Mouse (Mus musculus) limb, embryonic 15.5 days (tissue): ENCODE data around the gene Anxa4. TPM values are rescaled to one million over a fixed set of nuclear protein-coding genes. Genes with fewer than 3 reads are reported as not detected.

Experiments
- ATAC-seq: fragments of 200-750 bp; cut with Nextera tagmentation; 2 replicates; pipeline ENCODE4 v1.8.0; 2017; ENCODE audit warnings: low read depth, moderate TSS enrichment; ENCODE audit not compliant: insufficient number of reproducible peaks, low FRiP score, low TSS enrichment
- H3K27ac ChIP-seq: fragments of 300-500 bp; sonication (generic); 2 replicates; pipeline ENCODE4 v1.5.1; 2015; ENCODE audit warnings: moderate library complexity, mild to moderate bottlenecking, inconsistent platforms
- H3K27me3 ChIP-seq: fragments of 300-500 bp; sonication (generic); 2 replicates; pipeline ENCODE4 v1.6.1; 2015; ENCODE audit warnings: inconsistent platforms
- H3K36me3 ChIP-seq: fragments of 300-500 bp; sonication (generic); 2 replicates; pipeline ENCODE4 v1.6.1; 2015; ENCODE audit warnings: inconsistent platforms
- H3K4me1 ChIP-seq: fragments of 300-500 bp; sonication (generic); 2 replicates; pipeline ENCODE4 v1.6.1; 2015; ENCODE audit warnings: inconsistent platforms
- H3K4me2 ChIP-seq: fragments of 300-500 bp; sonication (generic); 2 replicates; pipeline ENCODE4 v1.6.1; 2015; ENCODE audit warnings: mild to moderate bottlenecking, inconsistent platforms
- H3K4me3 ChIP-seq: fragments of 300-500 bp; sonication (generic); 2 replicates; pipeline ENCODE4 v1.5.1; 2015; ENCODE audit warnings: mild to moderate bottlenecking, inconsistent platforms
- H3K9ac ChIP-seq: fragments of 300-500 bp; sonication (generic); 2 replicates; pipeline ENCODE4 v1.6.1; 2015; ENCODE audit warnings: inconsistent platforms
- H3K9me3 ChIP-seq: fragments of 300-500 bp; sonication (generic); 2 replicates; pipeline ENCODE4 v1.6.1; 2016; ENCODE audit warnings: inconsistent platforms
- WGBS: fragments of 180-500 bp; shearing (Covaris S2); methylation state at CpG from one replicate; pipeline ENCODE4 v1.1.7; 2015; 5-methylcytosine and 5-hydroxymethylcytosine counted together
- polyA plus RNA-seq: library from polyadenylated mRNA; unstranded; fragments of >200 nt; fragmentation: Nextera tagmentation; extraction: Ambion mirVana; gene quantifications from 2 replicates; pipeline ENCODE4 v1.2.1, GENCODE M21; 2015

Gene Anxa4
- polyA plus RNA-seq, 1 experiment from 2014 or later = 61.9 TPM

- 77% methylated on average over 6 of the region's 6 CpGs for WGBS
- no peak for ATAC-seq
- no peak overlapping the region for H3K4me3 ChIP-seq
- no peaks in the 10 kb centered on the region for H3K9me3 ChIP-seq
- H3K9ac ChIP-seq = no peak overlapping the region
- H3K4me2 ChIP-seq = no peak overlapping the region
- peaks cover 14% of the 10 kb centered on the region for H3K4me1 ChIP-seq
- no peaks in the 10 kb centered on the region for H3K36me3 ChIP-seq
- H3K27ac ChIP-seq = no peak overlapping the region
- no peaks in the 10 kb centered on the region for H3K27me3 ChIP-seq
Measured at GRCm38 (mm10) chr6:86774937-86775336, 18.4 kb downstream of the Anxa4 start.

DNA sequence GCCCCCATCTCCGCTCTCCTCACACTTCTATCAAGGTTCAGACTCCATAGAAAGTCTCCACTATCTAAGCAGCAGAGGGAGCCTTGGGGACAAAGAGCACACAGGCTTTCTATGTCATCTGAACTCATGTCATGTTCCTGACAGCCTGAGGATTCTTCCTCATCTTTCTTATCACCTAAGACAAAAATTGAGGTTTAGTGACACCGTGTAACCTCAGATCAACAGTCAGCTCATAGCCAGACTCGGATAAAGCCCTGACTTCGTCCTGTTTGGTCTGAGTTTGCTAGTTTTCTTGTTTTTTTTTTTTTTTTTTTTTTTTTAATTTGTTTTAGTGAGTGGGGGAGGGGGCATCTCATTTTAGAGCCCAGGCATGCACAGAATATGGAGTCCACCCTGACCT lies 19.6 kb downstream of the Anxa4 start:
- Histone ChIP-seq H3K9me3 (no peaks in the 10 kb centered on the region), H3K4me2 (no peak overlapping the region), H3K4me1 (peaks cover 14% of the 10 kb centered on the region), H3K27me3 (no peaks in the 10 kb centered on the region), H3K9ac (no peak overlapping the region), H3K27ac (no peak overlapping the region), H3K36me3 (no peaks in the 10 kb centered on the region), H3K4me3 (no peak overlapping the region)
- WGBS = 96% methylated on average over 4 of the region's 4 CpGs
- no peak for ATAC-seq

- Histone ChIP-seq H3K9ac (no peak overlapping the region), H3K27ac (no peak overlapping the region), H3K4me2 (no peak overlapping the region), H3K4me3 (no peak overlapping the region), H3K27me3 (no peaks in the 10 kb centered on the region), H3K9me3 (no peaks in the 10 kb centered on the region), H3K36me3 (no peaks in the 10 kb centered on the region), H3K4me1 (peaks cover 14% of the 10 kb centered on the region)
- 69% methylated on average over 7 of the region's 7 CpGs for WGBS
- ATAC-seq = no peak
Measured at GRCm38 (mm10) chr6:86772631-86773030, 20.8 kb downstream of the Anxa4 start.

GRCm38 (mm10) chr6:86768938-86769337 lies 24.4 kb downstream of the Anxa4 start:
- H3K9ac ChIP-seq = no peak overlapping the region
- ATAC-seq = no peak
- 89% methylated on average over 4 of the region's 4 CpGs for WGBS
- no peak overlapping the region for H3K4me2 ChIP-seq
- H3K27me3 ChIP-seq = no peaks in the 10 kb centered on the region
- H3K9me3 ChIP-seq = no peaks in the 10 kb centered on the region
- no peak overlapping the region for H3K27ac ChIP-seq
- no peaks in the 10 kb centered on the region for H3K36me3 ChIP-seq
- no peak overlapping the region for H3K4me3 ChIP-seq
- no peaks in the 10 kb centered on the region for H3K4me1 ChIP-seq

DNA sequence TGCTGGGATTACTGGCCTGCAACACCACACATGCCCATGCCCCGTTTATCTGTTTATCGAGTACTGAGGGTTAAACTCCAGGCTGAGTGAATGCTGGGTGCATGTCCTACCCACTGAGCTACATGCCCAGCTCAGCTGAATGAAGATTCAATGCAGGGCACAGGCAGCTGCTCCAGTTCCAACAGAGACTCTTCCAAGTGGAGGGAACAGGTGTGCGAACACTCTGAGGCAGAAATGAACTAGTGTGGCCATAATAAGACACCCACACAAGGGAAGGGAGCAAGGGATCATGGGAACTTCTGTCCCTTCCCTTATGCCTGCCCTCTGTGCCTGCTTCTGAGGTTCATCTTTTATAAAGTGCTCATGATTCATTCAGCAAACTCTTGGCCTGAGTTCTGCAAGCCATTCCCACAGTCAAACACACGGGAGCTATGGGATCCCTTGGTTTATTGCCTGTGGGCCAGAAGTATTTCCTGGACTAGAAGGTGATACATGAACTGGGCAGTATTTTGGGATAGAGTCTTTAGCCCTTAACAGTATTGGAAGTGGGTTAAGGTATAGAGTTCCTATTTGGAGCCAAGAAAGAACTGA lies 25.1 kb downstream of the Anxa4 start:
- no peaks in the 10 kb centered on the region for H3K36me3 ChIP-seq
- 72% methylated on average over 4 of the region's 4 CpGs for WGBS

GRCm38 (mm10) chr6:86767465-86767864 lies 25.9 kb downstream of the Anxa4 start:
- H3K9me3 ChIP-seq = no peaks in the 10 kb centered on the region
- H3K4me1 ChIP-seq = no peaks in the 10 kb centered on the region
- H3K27me3 ChIP-seq = no peaks in the 10 kb centered on the region
- WGBS = 70% methylated on average over 3 of the region's 3 CpGs
- no peak overlapping the region for H3K27ac ChIP-seq
- H3K9ac ChIP-seq = no peak overlapping the region
- no peak for ATAC-seq
- H3K4me2 ChIP-seq = no peak overlapping the region
- H3K4me3 ChIP-seq = no peak overlapping the region
- no peaks in the 10 kb centered on the region for H3K36me3 ChIP-seq

More for the DNA sequence above, 25.1 kb downstream of the Anxa4 start:
- no peaks in the 10 kb centered on the region for H3K4me1 ChIP-seq
- no peak overlapping the region for H3K4me3 ChIP-seq
- H3K9ac ChIP-seq = no peak overlapping the region
- no peak for ATAC-seq
- H3K27me3 ChIP-seq = no peaks in the 10 kb centered on the region
- H3K4me2 ChIP-seq = no peak overlapping the region
- no peak overlapping the region for H3K27ac ChIP-seq
- no peaks in the 10 kb centered on the region for H3K9me3 ChIP-seq

DNA sequence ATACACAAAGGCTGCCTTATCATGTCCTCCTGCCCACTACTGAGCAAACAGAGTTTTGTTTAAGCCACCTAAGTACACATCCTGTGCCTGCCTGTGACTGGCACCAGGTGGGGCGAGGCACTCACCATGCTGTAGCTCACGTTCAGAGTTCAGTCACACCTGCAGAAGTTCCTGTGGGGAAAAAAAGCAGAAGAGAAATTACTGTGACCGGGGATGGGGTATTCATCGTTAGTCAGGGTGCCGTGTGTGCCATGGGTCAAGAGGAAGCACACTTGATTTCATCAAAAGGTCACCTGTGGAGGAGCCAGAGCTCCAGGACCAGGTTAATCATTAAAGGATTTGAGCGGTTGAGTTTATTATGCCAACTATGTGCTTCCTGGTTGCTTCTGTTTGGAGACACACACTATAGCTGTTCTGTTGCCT lies 27.7 kb downstream of the Anxa4 start:
- no peak for ATAC-seq
- Histone ChIP-seq H3K4me1 (no peaks in the 10 kb centered on the region), H3K9ac (no peak overlapping the region), H3K27ac (no peak overlapping the region), H3K4me3 (no peak overlapping the region), H3K4me2 (no peak overlapping the region), H3K36me3 (peaks cover 7% of the 10 kb centered on the region), H3K9me3 (no peaks in the 10 kb centered on the region), H3K27me3 (no peaks in the 10 kb centered on the region)
- WGBS = 70% methylated on average over 6 of the region's 6 CpGs

DNA sequence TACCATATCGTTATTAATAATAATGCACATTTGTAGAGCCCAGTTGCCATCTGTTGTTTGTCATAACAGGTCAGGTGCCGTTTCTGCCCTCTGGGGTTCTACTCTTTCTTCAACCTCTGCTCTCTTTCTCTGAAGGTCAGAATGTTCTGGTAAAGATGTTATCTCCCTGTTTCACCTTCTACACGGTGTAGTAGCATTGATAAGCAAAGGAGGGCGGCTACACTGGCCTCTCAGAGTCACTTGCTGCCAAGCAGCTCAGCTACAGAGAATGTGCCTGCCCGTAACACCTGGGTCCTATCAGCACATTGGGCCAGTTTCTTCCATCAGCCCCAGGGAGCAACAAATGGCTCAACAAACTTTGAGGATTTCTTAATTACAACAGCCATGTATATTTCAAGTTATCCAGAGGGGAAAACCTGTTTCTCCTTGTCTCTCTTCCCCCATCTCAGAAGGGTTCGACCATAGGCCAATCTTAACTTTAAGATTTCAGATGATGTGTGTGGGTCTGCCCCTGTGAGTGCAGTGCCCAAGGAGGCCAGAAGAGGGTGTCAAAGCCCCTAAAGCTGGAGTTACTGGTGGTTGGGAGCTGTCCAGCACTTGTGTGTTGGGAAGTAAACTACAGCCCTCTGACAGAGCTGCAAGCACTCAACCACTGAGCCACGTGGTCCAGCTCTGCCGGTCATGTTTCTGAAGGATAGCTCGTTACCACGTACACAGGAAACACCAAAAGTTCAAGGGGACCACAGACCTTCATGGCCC lies 39.1 kb downstream of the Anxa4 start:
- no peak for ATAC-seq
- 80% methylated on average over 10 of the region's 10 CpGs for WGBS
- Histone ChIP-seq H3K27me3 (no peaks in the 10 kb centered on the region), H3K4me2 (no peak overlapping the region), H3K4me1 (no peaks in the 10 kb centered on the region), H3K27ac (no peak overlapping the region), H3K9ac (no peak overlapping the region), H3K4me3 (no peak overlapping the region), H3K36me3 (peaks cover 35% of the 10 kb centered on the region), H3K9me3 (no peaks in the 10 kb centered on the region)

DNA sequence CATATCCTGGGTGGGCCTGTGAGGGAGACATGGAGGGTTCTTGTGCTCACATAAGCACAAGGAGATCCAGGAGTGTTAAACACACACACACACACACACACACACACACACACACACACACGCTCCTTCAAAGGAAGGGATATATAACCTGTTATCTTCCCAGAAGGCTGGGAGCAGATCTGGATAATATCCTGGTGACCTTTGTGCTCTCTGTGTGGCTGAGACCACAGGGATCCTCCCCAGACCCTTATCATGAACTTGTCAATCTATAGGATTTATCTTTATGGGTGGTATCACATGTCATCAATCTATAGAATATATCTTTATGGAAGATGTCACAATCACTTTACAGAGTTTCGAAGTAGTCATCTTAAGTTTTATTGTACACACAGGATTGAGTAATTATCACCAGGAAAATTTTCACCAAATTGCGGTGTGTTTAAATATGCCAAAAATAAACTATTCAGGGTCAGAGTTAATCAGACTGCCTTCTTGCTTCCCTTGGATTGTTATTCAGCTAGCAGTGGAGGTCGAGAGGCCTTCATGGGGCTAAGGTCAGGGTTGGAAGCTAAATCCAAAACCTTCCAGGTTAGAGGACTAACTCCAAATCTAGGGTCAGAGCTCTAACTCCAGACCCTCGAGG lies 40.4 kb downstream of the Anxa4 start:
- Histone ChIP-seq H3K36me3 (peaks cover 33% of the 10 kb centered on the region), H3K4me3 (no peak overlapping the region), H3K4me2 (no peak overlapping the region), H3K27me3 (no peaks in the 10 kb centered on the region), H3K27ac (no peak overlapping the region), H3K4me1 (no peaks in the 10 kb centered on the region), H3K9ac (no peak overlapping the region), H3K9me3 (no peaks in the 10 kb centered on the region)
- WGBS = 80% methylated on average over 5 of the region's 5 CpGs
- no peak for ATAC-seq

DNA sequence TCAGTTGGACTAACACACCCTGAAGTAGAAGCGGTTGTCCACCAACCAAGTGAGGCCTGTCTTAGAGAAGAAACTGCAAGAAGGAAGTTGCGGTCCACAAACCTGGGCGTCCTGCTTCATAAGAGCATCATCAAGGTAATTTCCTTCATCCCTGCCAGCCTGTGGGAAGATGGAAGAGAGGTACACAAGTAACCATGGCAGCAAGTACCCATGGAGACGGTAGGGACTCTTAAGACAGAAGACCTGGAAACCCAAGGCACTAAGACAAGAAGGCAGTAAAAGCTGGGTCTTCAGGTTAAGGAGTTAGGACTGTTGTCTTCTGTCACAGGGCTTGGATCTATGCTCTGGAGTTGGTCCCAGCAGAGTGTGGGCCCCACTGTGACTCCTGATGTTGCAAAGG lies 42.4 kb downstream of the Anxa4 start:
- no peak overlapping the region for H3K4me2 ChIP-seq
- H3K27me3 ChIP-seq = no peaks in the 10 kb centered on the region
- H3K36me3 ChIP-seq = peaks cover 19% of the 10 kb centered on the region
- H3K4me3 ChIP-seq = no peak overlapping the region
- WGBS = 89% methylated on average over 4 of the region's 4 CpGs
- H3K4me1 ChIP-seq = no peaks in the 10 kb centered on the region
- H3K9me3 ChIP-seq = no peaks in the 10 kb centered on the region
- H3K9ac ChIP-seq = no peak overlapping the region
- no peak for ATAC-seq
- no peak overlapping the region for H3K27ac ChIP-seq

GRCm38 (mm10) chr6:86749817-86750216 lies 43.6 kb downstream of the Anxa4 start:
- H3K27me3 ChIP-seq = no peaks in the 10 kb centered on the region
- no peak overlapping the region for H3K27ac ChIP-seq
- WGBS = 73% methylated on average over 4 of the region's 4 CpGs
- peaks cover 16% of the 10 kb centered on the region for H3K36me3 ChIP-seq
- no peaks in the 10 kb centered on the region for H3K4me1 ChIP-seq
- ATAC-seq = no peak
- H3K4me3 ChIP-seq = no peak overlapping the region
- no peak overlapping the region for H3K4me2 ChIP-seq
- H3K9ac ChIP-seq = no peak overlapping the region
- H3K9me3 ChIP-seq = no peaks in the 10 kb centered on the region

GRCm38 (mm10) chr6:86747171-86747570 lies 46.2 kb downstream of the Anxa4 start:
- no peak overlapping the region for H3K27ac ChIP-seq
- no peaks in the 10 kb centered on the region for H3K27me3 ChIP-seq

More at GRCm38 (mm10) chr6:86747171-86747570, 46.2 kb downstream of the Anxa4 start:
- ATAC-seq = no peak
- Histone ChIP-seq H3K9me3 (no peaks in the 10 kb centered on the region), H3K9ac (no peak overlapping the region), H3K4me1 (no peaks in the 10 kb centered on the region), H3K4me2 (no peak overlapping the region), H3K36me3 (peaks cover 12% of the 10 kb centered on the region), H3K4me3 (no peak overlapping the region)
